Mouse (Mus musculus): ENCODE results near the gene Gm128.

Gm128 gene

DNA sequence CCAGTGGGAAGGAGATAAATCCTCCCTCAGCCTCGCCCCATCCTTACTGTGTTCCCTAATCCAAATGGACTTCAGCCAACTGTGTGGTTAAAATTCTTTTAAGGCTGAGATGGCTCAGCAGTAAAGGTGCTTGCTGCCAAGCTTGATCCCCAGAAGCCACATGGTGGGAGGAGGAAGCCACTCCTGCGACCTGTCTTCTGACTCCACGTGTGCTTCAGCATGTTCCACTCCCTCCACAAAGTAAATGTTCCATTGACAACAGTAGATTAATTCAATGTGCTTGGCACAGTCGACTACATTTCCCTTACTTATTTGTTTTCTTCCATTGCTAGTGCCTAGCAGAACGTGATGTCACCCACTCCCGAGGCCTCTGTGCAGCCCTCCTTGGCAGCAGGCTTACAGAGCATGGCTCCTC is 46.7 kb downstream of the Gm128 start:
- DNase-seq: no peak
